Mouse (Mus musculus): ENCODE measurements at regions not wholly inside any gene's neighbourhood (a gene's known extent, or its start where the extent isn't known, plus 50 kb on each side); places are given as distances from the start of the nearest gene placed in this dataset.

DNA sequence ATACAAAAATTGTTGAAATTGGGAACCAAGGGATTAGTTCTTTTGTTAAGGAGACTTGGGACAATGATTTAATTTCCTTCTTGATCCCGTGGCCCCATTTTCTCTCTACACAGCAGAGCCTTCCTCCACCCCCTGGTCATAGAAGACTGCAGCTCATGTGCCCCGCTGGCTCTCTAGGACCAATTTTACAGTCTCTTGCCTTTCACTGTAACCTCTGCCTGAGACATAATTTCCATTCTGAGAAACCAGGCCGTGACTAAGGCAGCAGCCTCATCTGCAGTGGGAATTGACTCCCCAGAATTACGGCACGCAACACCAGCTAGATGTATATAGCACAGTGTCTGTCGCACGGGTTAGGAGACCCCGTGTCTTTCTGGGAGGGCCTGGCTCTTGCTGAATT lies 63.0 kb upstream of the Hpf1 start:
- no peak for TF ChIP-seq GATA1 (IDR thresholded peaks at IDR 0.05; ENCODE audit: borderline replicate concordance, low read length)
- TF ChIP-seq FLI1 (IDR thresholded peaks at IDR 0.05; ENCODE audit: low read length), result no peak
- no peak overlapping the region for H3K4me3 ChIP-seq (replicated peaks)

DNA sequence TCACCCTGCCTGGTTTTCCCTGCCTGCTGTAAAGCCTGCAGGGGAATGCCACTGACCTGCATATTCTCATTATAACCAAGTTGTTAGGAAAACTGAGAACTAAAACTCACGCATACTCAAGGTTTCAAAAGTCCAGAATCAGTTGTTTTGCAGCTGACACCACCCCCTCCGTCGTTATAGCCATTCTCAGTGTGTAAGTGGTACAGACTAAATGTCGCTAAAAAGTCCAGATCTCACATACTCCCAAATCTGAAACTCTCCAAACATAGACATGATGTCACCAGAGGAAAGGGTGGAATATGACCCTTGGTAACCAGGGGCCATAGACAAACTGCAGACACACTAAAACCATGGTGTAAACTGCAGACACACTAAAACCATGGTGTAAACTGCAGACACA lies 61.1 kb upstream of the Hpf1 start:
- Histone ChIP-seq H3K9me3 (no peaks in the 10 kb centered on the region), H3K36me3 (replicated peaks; ENCODE audit: low read length) (no peaks in the 10 kb centered on the region), H3K4me1 (peaks cover 38% of the 10 kb centered on the region), H3K27me3 (replicated peaks) (no peaks in the 10 kb centered on the region), H3K4me3 (replicated peaks) (no peak overlapping the region)
- TF ChIP-seq GATA1 (IDR thresholded peaks at IDR 0.05; ENCODE audit: borderline replicate concordance, low read length) (no peak), FLI1 (IDR thresholded peaks at IDR 0.05; ENCODE audit: low read length) (no peak)

More for the DNA sequence above, 63.0 kb upstream of the Hpf1 start:
- H3K27me3 ChIP-seq (replicated peaks), result no peaks in the 10 kb centered on the region
- no peaks in the 10 kb centered on the region for H3K9me3 ChIP-seq
- peaks cover 31% of the 10 kb centered on the region for H3K4me1 ChIP-seq
- no peaks in the 10 kb centered on the region for H3K36me3 ChIP-seq (replicated peaks; ENCODE audit: low read length)

DNA sequence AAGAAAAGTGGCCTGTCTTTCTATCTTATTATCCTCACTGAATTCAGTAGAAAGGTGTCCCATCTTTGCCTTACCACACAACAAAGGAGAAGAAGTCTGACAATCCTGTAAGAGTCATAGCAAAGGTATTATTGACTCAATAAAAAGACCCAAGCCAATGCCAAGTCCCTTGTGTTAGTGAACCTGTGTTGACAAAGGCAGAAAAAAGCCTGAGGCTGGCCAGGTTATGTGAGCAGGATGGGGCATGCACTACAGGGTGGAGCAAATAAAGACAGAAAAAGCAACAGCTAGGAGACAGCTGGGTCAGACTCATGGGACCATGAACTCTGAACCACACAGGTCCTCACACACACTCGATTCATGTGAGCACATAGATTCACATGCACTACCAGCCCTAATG lies 59.7 kb upstream of the Hpf1 start:
- Histone ChIP-seq H3K27me3 (replicated peaks) (no peaks in the 10 kb centered on the region), H3K9me3 (no peaks in the 10 kb centered on the region), H3K4me3 (replicated peaks) (no peak overlapping the region), H3K4me1 (peaks cover 33% of the 10 kb centered on the region), H3K36me3 (replicated peaks; ENCODE audit: low read length) (no peaks in the 10 kb centered on the region)
- no peak for TF ChIP-seq FLI1 (IDR thresholded peaks at IDR 0.05; ENCODE audit: low read length)
- no peak for TF ChIP-seq GATA1 (IDR thresholded peaks at IDR 0.05; ENCODE audit: borderline replicate concordance, low read length)

DNA sequence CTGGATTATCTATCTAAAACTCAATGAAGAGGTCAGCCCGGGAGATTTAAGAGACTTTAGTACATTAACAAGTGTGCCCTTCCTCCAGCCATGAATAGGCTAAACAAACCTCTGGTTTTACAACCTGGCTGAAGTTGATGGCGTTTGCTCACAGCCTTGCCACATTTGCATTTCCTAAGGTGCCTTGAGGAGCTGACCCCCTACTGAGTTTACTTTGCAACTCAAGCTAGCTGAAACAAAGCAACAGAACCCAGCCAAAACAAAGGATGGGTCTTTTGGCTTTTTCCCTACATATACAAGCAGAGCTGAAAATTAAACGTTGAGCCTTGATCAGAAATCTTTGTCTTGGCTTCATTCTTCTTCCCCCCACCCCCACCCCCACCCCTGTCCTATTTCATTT lies 51.7 kb upstream of the Hpf1 start:
- H3K4me3 ChIP-seq (replicated peaks), result no peak overlapping the region
- H3K4me1 ChIP-seq, result peaks cover 10% of the 10 kb centered on the region
- TF ChIP-seq FLI1 (IDR thresholded peaks at IDR 0.05; ENCODE audit: low read length), result no peak
- TF ChIP-seq GATA1 (IDR thresholded peaks at IDR 0.05; ENCODE audit: borderline replicate concordance, low read length), result no peak

More for the DNA sequence above, 51.7 kb upstream of the Hpf1 start:
- Histone ChIP-seq H3K27me3 (replicated peaks) (no peaks in the 10 kb centered on the region), H3K9me3 (no peaks in the 10 kb centered on the region), H3K36me3 (replicated peaks; ENCODE audit: low read length) (no peaks in the 10 kb centered on the region)

Measured in megakaryocyte, embryonic 14.5 days (primary cell).